Mouse (Mus musculus) spleen, postnatal 14 days (tissue): Measurements from ENCODE around the gene Paqr6.

Experiments used
- DNase-seq, 2 experiments: peaks; one replicate each; pipeline ENCODE4 v3.0.0; 2021 to 2022; ENCODE audit warnings: low spot score in 2 of 2

Gene Paqr6

DNA sequence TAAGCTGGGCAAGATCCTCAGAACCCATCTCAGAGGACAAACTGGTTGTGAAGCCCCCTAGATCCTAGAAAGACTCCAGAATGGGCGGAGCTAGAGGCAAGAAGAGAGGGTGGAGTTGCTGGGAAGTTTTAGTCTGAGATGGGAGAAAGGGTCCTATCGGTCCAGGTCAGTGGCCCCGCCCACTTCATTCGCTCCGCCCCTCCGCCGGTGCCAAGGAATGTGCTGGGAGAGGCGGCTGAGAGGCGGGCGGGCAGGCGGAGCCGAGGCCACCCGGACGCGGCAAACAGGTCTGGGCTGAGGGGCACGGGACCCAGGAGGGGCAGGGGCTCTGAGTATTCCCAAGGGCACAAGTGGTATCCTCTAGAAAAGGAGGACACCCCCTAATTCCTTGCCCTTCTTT lies at the start of gene Paqr6:
Paqr6 (plus strand) TSS at position 248 of the 400 bp plus-strand sequence.
- peak; percentile 72 to 73 for DNase-seq

GRCm38 (mm10) chr3:88324951-88325405 lies 39.4 kb upstream of the Paqr6 start, which contains the start of gene Glmp:
Gene Glmp, plus strand, starts transcription at chr3:88325023.
- peak in 1 of 2 experiments; percentile 33 for DNase-seq

- DNase-seq: no peak
Measured at GRCm38 (mm10) chr3:88328956-88329355, 35.4 kb upstream of the Paqr6 start.

DNA sequence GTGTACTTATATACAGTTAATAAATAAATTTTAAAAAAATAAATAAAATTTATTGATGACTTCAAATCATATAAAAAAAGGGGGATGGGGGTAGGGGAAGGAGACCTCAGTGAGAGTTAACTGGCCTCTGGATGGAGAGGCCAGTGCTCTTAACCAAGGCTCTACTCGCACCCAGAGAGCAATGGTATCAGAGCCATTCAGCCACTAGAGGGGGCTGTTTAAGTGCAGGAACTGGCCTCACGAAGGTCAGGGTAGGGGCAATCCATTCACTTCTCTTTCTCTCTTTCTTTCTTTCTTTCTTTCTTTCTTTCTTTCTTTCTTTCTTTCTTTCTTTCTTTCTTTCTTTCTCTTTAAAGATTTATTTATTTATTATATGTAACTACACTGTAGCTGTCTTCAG lies 33.1 kb upstream of the Paqr6 start:
- DNase-seq: peak in 1 of 2 experiments; percentile 63

DNA sequence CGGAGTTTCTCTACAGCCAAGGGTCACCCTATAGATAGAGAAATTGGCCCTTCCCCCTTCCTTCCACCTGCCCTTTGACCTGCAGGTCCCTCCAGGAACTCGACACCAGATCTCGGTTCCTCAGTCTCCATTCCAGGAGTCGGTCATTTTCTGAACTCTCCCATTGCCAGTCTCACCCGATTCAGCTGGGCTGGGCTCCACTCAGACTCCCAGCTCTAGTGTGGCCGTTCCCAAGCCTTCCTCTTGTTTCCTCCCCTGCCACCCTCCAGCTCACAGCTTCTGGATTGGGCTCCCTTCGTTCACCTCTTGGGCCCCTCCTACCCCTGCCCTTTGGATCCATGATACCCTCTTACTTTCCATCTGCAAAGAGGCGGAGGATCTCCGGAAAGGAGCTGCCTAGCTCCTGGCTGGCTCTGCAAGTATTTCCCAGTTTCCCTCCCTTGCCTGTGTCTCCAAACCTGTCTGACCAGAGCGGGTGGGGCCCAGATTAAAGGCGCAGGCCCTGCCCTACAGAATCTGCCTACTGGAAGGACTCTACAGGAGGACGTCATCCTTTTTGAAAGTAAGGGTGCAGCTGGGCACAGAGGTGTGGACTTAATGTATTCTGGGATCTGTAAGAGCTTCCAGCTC lies 30.2 kb upstream of the Paqr6 start:
- no peak for DNase-seq

DNA sequence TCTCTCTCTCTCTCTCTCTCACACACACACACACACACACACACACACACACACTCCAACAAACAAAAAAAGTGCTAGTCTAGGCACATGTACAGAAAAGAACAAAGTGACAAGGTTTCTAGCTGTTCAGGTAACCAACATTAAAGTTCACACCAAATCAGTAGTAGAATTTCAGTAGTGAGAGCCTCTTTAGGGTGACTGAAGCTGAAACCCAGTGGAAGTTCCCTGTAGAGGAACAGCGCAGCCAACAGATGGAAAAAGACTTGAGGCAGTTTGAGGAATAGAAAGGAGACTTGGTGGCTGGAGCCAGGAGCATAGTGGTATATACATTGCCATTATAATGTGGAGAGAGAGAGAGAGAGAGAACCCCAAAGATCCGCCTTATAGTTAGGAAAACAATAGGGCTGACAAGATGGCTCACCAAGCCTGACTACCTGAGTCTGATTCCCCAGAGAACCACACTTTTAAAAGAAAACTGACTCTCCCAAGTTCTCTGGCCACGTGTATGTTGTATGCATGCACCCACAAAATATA lies 29.4 kb upstream of the Paqr6 start:
- no peak for DNase-seq

DNA sequence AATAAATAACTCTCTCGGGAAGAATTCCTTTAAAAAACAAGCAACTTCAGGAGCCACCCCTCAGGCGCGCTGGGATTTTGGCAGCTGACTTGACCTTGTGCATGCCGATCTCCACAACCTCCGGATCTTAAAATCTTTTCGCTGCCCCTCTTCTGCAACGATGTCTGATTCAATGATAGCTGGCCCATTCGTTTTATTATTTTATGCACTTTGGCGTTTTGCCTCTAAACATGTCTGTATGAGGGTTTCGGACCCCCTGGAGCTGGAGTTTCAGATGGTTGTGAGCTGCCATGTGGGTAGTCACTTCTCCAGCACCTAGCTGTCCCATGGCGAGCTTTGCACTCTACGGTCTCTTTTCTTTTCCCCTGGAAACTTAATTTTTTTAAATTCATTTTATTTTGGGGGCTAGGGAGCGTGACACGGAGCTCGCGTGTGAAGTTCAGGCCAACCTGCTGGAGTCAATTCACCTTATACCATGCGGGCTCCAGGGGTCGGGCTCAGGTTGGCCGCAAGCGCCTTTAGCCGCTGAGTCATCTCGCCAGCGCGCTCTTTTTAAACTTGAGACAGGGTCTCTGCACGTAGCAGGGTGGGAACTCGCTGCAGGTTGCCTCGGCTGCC lies 28.8 kb upstream of the Paqr6 start:
- DNase-seq: no peak

GRCm38 (mm10) chr3:88336058-88337013 lies 28.0 kb upstream of the Paqr6 start, which contains the start of the genes Tmem79 and Smg5:
Gene Tmem79, minus strand, starts transcription at chr3:88336148.
Gene Smg5, plus strand, starts transcription at chr3:88336260.
- peak; percentile 94 to 96 for DNase-seq

- DNase-seq: no peak
Measured at GRCm38 (mm10) chr3:88337367-88338020, 26.9 kb upstream of the Paqr6 start.

DNA sequence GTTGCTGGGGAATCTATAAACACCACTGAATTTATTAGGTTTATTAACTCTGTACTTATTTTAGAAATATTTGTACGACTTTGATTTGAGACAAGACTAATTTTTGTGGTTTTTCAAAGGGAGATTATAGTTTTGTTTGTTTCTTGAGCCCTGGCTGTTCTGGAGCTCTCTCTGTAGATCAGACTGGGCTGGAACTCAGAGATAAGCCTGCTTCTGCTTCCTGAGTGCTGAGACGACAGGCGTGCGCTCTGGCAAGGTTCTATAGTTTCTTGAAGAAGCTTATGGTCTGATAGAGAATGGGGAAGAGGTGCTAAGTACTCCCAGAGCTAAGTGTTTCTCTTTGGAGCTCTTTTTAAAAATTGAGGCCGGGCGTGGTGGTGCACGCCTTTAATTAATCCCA lies 26.1 kb upstream of the Paqr6 start:
- no peak for DNase-seq

GRCm38 (mm10) chr3:88339006-88339405 lies 25.4 kb upstream of the Paqr6 start:
- DNase-seq: no peak

- DNase-seq: no peak
Measured at GRCm38 (mm10) chr3:88350732-88351131, 13.7 kb upstream of the Paqr6 start.

GRCm38 (mm10) chr3:88352907-88353306 lies 11.5 kb upstream of the Paqr6 start:
- DNase-seq: no peak

DNA sequence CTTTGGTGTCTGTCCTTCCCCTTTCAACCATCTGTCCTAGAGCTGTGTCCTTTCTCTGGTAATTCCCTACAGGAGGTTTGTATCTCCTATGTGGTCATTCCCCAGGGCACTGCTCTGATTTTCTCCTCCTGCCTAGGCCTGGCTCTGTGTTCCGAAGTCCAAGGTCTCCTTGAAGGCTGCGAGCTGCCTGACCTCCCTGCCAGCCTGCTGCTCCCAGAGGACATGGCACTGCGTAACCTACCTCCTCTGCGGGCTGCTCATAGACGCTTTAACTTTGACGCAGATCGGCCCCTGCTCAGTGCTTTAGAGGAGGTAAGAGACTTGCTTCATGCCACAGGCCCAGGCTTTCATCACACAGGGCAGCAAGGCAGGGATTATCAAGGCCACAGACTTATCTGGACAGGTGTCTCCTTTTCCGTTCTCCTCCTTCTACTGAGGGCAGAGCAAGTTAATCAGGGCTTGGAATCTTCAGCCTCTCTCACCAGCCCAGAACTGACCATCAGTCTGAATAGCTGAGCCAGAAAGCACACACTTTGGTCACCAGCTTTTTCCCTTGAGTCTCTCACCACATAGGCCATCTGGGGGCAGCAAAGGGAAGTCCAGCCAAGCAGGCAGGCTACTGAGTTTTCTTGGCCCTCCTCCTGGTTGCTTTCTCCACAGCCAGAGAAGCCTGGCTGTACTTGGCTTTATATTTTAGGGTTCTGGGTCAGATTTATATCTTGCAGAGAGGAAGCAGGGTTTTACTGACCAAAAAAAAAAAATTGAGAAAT lies 9.8 kb upstream of the Paqr6 start:
- no peak for DNase-seq

- no peak for DNase-seq
Measured at GRCm38 (mm10) chr3:88359584-88359983, 4.8 kb upstream of the Paqr6 start.

- no peak for DNase-seq
Measured at GRCm38 (mm10) chr3:88359989-88360388, 4.4 kb upstream of the Paqr6 start.

- no peak for DNase-seq
Measured at GRCm38 (mm10) chr3:88361096-88361495, 3.3 kb upstream of the Paqr6 start.

DNA sequence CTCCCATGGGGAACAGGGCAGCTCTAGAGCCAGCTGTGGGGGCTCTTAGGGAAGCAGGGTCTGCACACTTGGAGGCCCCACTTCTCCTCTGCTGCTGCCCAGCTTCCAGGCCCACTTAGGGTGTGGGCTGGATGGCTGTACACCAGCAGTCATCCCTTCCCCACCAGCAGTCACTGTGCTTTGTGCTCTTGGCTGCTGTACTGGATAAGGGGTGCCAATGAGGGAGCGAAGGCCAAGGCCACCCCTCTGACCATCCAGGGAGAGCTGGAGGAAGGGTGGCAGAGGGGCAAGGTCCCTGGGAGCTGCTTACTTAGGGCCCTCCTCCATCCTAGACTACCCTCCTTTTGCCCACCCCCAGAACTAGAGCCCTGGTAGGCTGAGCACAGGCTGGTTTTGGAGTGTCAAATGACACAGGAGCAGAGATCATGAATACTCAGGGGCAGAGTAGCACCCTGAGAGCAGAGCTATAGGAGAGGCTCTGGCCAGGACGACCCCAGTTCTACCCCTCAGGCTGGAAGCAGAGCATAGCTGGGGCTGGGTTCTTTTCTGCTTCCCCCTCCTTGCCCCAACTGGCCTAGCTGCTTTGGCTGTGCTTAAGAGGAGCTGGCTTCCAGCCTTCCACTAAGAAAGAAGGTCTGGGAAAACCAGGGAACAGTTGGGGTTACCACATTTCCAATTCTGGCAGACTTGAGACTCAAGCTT lies 2.6 kb upstream of the Paqr6 start:
- no peak for DNase-seq

DNA sequence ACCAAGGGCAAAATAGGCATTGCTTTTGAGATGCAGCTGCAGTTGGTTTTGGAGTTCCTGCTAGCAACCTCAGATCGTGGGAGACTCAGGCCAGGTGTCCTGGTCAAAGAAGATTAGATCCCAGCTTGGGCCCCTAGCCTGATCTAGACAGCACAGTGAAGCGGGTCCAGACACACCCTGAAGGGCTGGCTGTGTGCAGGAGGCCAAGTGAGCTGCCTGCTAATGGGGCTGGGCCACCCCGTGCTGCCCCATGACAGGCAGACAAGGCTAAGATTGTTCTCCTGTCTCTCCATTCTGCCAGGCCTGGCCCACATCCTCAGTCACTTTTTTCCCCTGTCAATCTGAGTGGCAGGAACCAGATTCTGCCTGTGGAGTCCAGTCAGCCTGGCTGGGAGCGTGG lies 684 bp upstream of the Paqr6 start:
- DNase-seq: peak in 1 of 2 experiments; percentile 26
